Mouse (Mus musculus): ENCODE results near the gene Wdr26. TPM values are rescaled to one million over a fixed set of nuclear protein-coding genes. Genes with fewer than 3 reads are reported as not detected.

The Wdr26 gene
- polyA plus RNA-seq, 1 experiment from 2014 or later, result 22.7 TPM

DNA sequence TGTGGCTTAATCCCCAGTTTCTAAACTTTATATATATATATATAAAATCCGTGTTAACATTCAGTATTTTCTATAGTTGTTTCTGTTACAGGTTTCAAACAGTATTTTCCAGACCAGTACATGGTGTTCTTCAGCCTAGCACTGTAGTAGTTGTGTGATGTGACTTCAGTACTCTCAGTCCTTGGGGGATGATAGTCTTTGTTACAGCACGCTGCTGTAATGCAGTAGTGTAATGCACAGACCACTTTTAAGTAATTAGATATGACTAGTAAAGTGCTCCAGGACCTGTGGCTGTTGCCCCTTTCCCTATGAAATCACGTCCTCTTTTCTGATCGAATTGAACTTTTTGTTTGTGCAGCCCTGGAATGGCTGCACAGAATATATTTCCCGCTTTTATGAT, 60.3 kb downstream of the Wdr26 start:
- peak overlapping the region; percentile 83 for H3K27ac ChIP-seq (ENCODE audit: low read length)
- no peaks in the 10 kb centered on the region for H3K9me3 ChIP-seq (replicated peaks; ENCODE audit: control insufficient read depth, low read length)
- peak overlapping the region; percentile 73 for H3K4me3 ChIP-seq (ENCODE audit: low read length)
- peaks cover 11% of the 10 kb centered on the region for H3K36me3 ChIP-seq (ENCODE audit: control insufficient read depth, insufficient read depth)
- H3K4me2 ChIP-seq (ENCODE audit: low read depth, low read length), result peak overlapping the region; percentile 66
- ATAC-seq (replicated peaks; ENCODE audit: extremely low read depth, insufficient read depth, low FRiP score), result no peak
- no peaks in the 10 kb centered on the region for H3K27me3 ChIP-seq (ENCODE audit: control insufficient read depth, insufficient read depth, low read length)
- H3K4me1 ChIP-seq (ENCODE audit: control insufficient read depth, insufficient read depth, low read length), result peaks cover 12% of the 10 kb centered on the region
- peak overlapping the region; percentile 93 for H3K9ac ChIP-seq (ENCODE audit: low read length)
- 31% methylated on average over 5 of the region's 5 CpGs for WGBS

DNA sequence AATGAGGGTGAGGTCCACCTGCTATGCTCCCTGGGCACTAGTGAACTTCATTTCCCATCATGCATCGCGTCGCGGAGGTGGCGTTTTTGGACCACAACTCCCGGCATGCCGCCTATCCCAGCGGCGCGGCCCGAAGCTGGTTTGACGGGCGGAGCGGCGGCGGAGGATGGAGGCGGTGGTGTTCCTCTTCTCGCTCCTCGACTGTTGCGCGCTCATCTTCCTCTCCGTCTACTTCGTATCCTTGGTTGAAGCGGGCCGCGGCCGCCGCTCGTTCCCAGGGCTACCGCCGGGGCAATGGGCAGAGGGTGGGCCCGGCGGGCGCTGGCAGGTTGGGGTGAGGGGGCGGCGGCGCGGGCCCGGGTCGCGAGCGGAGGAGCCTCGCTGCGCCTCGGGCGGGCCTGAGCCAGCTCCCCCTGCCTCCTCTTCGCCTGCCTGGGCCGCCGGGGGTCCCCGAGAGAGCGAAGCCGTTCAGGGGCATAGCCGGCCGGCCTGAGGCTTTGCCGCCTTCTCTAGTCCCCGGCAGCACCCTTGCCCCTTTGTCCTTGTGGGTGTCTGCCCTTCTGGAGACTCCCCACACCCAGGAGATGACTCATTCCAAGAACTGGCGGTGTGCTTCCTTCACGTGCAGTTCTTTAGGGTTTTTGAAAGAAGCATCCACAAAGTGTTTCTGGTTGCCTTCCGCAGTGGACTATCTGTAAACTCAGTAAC, 60.8 kb downstream of the Wdr26 start:
- peak; percentile 92 for ATAC-seq (replicated peaks; ENCODE audit: extremely low read depth, insufficient read depth, low FRiP score)
- H3K4me3 ChIP-seq (ENCODE audit: low read length), result peak overlapping the region; percentile 73
- peak overlapping the region; percentile 93 for H3K9ac ChIP-seq (ENCODE audit: low read length)
- H3K27ac ChIP-seq (ENCODE audit: low read length), result peak overlapping the region; percentile 83
- no peaks in the 10 kb centered on the region for H3K27me3 ChIP-seq (ENCODE audit: control insufficient read depth, insufficient read depth, low read length)
- H3K9me3 ChIP-seq (replicated peaks; ENCODE audit: control insufficient read depth, low read length), result no peaks in the 10 kb centered on the region
- H3K4me1 ChIP-seq (ENCODE audit: control insufficient read depth, insufficient read depth, low read length), result peaks cover 12% of the 10 kb centered on the region
- under 1% methylated on average over 59 of the region's 59 CpGs for WGBS
- H3K4me2 ChIP-seq (ENCODE audit: low read depth, low read length), result peak overlapping the region; percentile 66
- H3K36me3 ChIP-seq (ENCODE audit: control insufficient read depth, insufficient read depth), result peaks cover 10% of the 10 kb centered on the region

GRCm38 (mm10) chr1:181150431-181150826, 61.4 kb downstream of the Wdr26 start:
- Histone ChIP-seq H3K36me3 (ENCODE audit: control insufficient read depth, insufficient read depth) (peaks cover 5% of the 10 kb centered on the region), H3K4me2 (ENCODE audit: low read depth, low read length) (no peak overlapping the region), H3K27ac (ENCODE audit: low read length) (no peak overlapping the region), H3K9me3 (replicated peaks; ENCODE audit: control insufficient read depth, low read length) (no peaks in the 10 kb centered on the region), H3K4me1 (ENCODE audit: control insufficient read depth, insufficient read depth, low read length) (peaks cover 13% of the 10 kb centered on the region), H3K27me3 (ENCODE audit: control insufficient read depth, insufficient read depth, low read length) (no peaks in the 10 kb centered on the region), H3K4me3 (ENCODE audit: low read length) (no peak overlapping the region), H3K9ac (ENCODE audit: low read length) (no peak overlapping the region)
- 67% methylated on average over 3 of the region's 3 CpGs for WGBS
- ATAC-seq (replicated peaks; ENCODE audit: extremely low read depth, insufficient read depth, low FRiP score), result no peak

DNA sequence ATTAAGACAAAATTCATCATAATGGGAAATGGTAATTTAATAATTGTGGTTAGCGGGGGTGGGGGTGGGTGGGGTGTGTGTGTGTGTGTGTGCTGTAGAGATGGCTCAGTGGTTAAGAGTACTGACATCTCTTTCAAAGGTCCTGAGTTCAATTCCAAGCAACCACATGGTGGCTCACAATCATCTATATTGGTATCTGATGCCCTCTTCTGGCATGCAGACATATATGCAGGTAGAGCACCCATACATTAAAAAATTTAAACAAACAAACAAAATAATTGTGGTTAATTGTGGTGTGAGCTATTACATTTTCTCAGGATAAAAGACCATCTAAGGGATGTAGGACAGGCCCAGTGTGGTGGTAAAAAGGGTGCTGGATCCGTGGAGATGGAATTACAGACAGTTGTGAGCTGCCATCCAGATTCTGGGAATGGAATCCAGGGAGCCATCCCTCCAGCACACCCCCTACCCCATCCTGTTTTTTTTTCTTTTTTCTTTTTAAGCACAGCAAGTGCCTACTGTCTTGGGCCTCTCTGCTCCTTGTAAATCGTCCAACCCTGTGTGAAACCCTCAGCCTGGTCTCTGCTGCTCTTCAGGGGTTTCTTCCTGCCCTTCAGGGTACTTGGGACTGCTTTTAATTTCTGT, 62.3 kb downstream of the Wdr26 start:
- H3K27ac ChIP-seq (ENCODE audit: low read length), result no peak overlapping the region
- H3K4me2 ChIP-seq (ENCODE audit: low read depth, low read length), result no peak overlapping the region
- H3K36me3 ChIP-seq (ENCODE audit: control insufficient read depth, insufficient read depth), result 0 out of 2 replicates have a peak, but pooled peaks cover 2% of the 10 kb centered on the region
- 70% methylated on average over 3 of the region's 3 CpGs for WGBS
- no peaks in the 10 kb centered on the region for H3K9me3 ChIP-seq (replicated peaks; ENCODE audit: control insufficient read depth, low read length)
- no peak overlapping the region for H3K4me3 ChIP-seq (ENCODE audit: low read length)
- H3K27me3 ChIP-seq (ENCODE audit: control insufficient read depth, insufficient read depth, low read length), result no peaks in the 10 kb centered on the region
- no peak overlapping the region for H3K9ac ChIP-seq (ENCODE audit: low read length)
- no peak for ATAC-seq (replicated peaks; ENCODE audit: extremely low read depth, insufficient read depth, low FRiP score)
- peaks cover 16% of the 10 kb centered on the region for H3K4me1 ChIP-seq (ENCODE audit: control insufficient read depth, insufficient read depth, low read length)

DNA sequence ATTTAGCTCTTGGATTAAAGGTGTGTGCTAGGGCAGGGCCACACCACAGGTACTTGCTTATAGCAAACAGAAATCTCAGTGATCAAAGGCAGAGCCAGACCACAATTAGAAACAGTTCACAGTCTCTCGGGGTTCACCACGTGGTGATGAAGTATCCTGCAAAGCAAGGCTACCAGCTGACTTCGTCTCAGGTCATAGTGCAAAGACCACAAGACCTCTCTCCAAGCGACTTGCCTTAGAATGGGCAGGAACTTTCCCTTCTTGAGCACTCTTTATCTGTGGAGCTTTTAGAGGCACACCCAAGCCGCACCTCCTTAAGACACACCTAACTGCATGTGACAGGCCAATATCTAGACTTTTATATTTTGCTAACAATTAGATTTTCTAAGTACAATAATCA, 63.3 kb downstream of the Wdr26 start:
- Histone ChIP-seq H3K36me3 (ENCODE audit: control insufficient read depth, insufficient read depth) (no peaks in the 10 kb centered on the region), H3K27me3 (ENCODE audit: control insufficient read depth, insufficient read depth, low read length) (no peaks in the 10 kb centered on the region), H3K27ac (ENCODE audit: low read length) (no peak overlapping the region), H3K4me1 (ENCODE audit: control insufficient read depth, insufficient read depth, low read length) (peaks cover 16% of the 10 kb centered on the region), H3K9me3 (replicated peaks; ENCODE audit: control insufficient read depth, low read length) (no peaks in the 10 kb centered on the region), H3K4me3 (ENCODE audit: low read length) (no peak overlapping the region), H3K4me2 (ENCODE audit: low read depth, low read length) (no peak overlapping the region), H3K9ac (ENCODE audit: low read length) (no peak overlapping the region)
- ATAC-seq (replicated peaks; ENCODE audit: extremely low read depth, insufficient read depth, low FRiP score), result no peak
- 56% methylated on average over 5 of the region's 5 CpGs for WGBS

DNA sequence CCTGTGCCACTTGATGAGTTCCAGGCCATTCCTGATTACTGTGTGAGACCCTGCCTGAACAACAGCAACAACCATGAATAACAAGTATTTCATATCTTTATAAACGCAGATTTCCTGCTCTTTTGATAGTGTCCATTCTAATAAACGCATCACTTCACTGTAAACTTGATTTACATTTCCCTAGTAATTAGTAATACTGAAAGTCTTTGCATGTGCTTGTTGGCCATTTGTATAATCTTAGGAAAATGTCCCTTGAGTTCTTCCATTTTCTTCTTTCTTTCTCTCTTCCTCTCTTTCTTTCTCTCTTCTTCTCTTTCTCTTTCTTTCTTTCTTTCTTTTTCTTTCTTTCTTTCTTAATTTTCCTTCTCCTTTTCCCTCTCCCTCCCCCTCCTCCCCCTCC, 65.6 kb downstream of the Wdr26 start:
- Histone ChIP-seq H3K36me3 (ENCODE audit: control insufficient read depth, insufficient read depth) (no peaks in the 10 kb centered on the region), H3K27ac (ENCODE audit: low read length) (no peak overlapping the region), H3K4me2 (ENCODE audit: low read depth, low read length) (no peak overlapping the region), H3K9ac (ENCODE audit: low read length) (no peak overlapping the region), H3K9me3 (replicated peaks; ENCODE audit: control insufficient read depth, low read length) (no peaks in the 10 kb centered on the region), H3K4me3 (ENCODE audit: low read length) (no peak overlapping the region), H3K27me3 (ENCODE audit: control insufficient read depth, insufficient read depth, low read length) (no peaks in the 10 kb centered on the region), H3K4me1 (ENCODE audit: control insufficient read depth, insufficient read depth, low read length) (peaks cover 6% of the 10 kb centered on the region)
- WGBS, result 91% methylated on average over 2 of the region's 2 CpGs
- no peak for ATAC-seq (replicated peaks; ENCODE audit: extremely low read depth, insufficient read depth, low FRiP score)

- Histone ChIP-seq H3K9ac (ENCODE audit: low read length) (peak overlapping the region; percentile 86), H3K4me2 (ENCODE audit: low read depth, low read length) (peak overlapping the region; percentile 70), H3K27ac (ENCODE audit: low read length) (peak overlapping the region; percentile 92), H3K36me3 (ENCODE audit: control insufficient read depth, insufficient read depth) (peaks cover 4% of the 10 kb centered on the region; the same call in 1 of the 2 replicates), H3K27me3 (ENCODE audit: control insufficient read depth, insufficient read depth, low read length) (no peaks in the 10 kb centered on the region), H3K4me1 (ENCODE audit: control insufficient read depth, insufficient read depth, low read length) (peaks cover 6% of the 10 kb centered on the region), H3K9me3 (replicated peaks; ENCODE audit: control insufficient read depth, low read length) (no peaks in the 10 kb centered on the region), H3K4me3 (ENCODE audit: low read length) (peak overlapping the region; percentile 91)
- no peak for ATAC-seq (replicated peaks; ENCODE audit: extremely low read depth, insufficient read depth, low FRiP score)
- 7% methylated on average over 12 of the region's 12 CpGs for WGBS
These were observed 66.8 kb downstream of the Wdr26 start for GRCm38 (mm10) chr1:181144966-181145365.

GRCm38 (mm10) chr1:181143950-181144836, 67.6 kb downstream of the Wdr26 start, which contains the start of the genes Nvl and Cnih4:
Nvl (minus strand) TSS chr1:181144204.
Cnih4 (plus strand) TSS chr1:181144693.
- no peaks in the 10 kb centered on the region for H3K9me3 ChIP-seq (replicated peaks; ENCODE audit: control insufficient read depth, low read length)
- peak; percentile 99 for ATAC-seq (replicated peaks; ENCODE audit: extremely low read depth, insufficient read depth, low FRiP score)
- peak within 1 kb of the TSS; percentile 92 for H3K27ac ChIP-seq (ENCODE audit: low read length)
- H3K4me3 ChIP-seq (ENCODE audit: low read length), result peak within 1 kb of the TSS; percentile 91
- under 1% methylated on average over 52 of the region's 52 CpGs for WGBS
- peaks cover 7% of the 10 kb centered on the region; the same call in 1 of the 2 replicates for H3K36me3 ChIP-seq (ENCODE audit: control insufficient read depth, insufficient read depth)
- H3K4me2 ChIP-seq (ENCODE audit: low read depth, low read length), result peak within 1 kb of the TSS; percentile 86
- H3K27me3 ChIP-seq (ENCODE audit: control insufficient read depth, insufficient read depth, low read length), result no peaks in the 10 kb centered on the region
- H3K9ac ChIP-seq (ENCODE audit: low read length), result peak within 1 kb of the TSS; percentile 86
- peaks cover 6% of the 10 kb centered on the region for H3K4me1 ChIP-seq (ENCODE audit: control insufficient read depth, insufficient read depth, low read length)

All from heart, embryonic 16.5 days (tissue).